Mouse (Mus musculus): ENCODE results near the gene Srrm1.
A peak's percentile ranks its signal among the peaks of the same experiment; 100 is the strongest.

The Srrm1 gene

GRCm38 (mm10) chr4:135271881-135272616 is 81.1 kb downstream of the Srrm1 start:
- peak; percentile 78 for DNase-seq (ENCODE audit: low spot score)

DNA sequence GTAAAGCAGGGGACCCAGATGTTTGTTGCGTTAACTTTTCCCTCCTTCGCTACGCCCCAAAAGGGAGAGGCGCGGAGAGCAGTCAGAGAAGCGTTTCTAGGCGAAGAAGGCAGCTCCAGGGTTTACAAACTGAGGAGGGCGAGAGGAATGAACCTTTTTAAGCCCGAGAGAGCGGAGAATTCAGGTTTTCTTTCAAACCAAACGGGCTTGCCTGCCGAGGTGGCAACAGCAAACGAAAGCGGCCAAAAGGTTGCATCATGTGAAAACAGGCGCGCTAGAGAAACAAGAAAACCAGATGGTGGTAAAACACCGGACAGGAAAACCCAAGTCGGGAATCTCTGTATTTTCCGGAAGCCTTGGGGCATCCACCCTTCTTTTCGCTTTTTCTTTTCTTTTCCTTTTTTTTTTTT is 81.7 kb downstream of the Srrm1 start:
- DNase-seq (ENCODE audit: low spot score): no peak
